In the genomic region with DNA sequence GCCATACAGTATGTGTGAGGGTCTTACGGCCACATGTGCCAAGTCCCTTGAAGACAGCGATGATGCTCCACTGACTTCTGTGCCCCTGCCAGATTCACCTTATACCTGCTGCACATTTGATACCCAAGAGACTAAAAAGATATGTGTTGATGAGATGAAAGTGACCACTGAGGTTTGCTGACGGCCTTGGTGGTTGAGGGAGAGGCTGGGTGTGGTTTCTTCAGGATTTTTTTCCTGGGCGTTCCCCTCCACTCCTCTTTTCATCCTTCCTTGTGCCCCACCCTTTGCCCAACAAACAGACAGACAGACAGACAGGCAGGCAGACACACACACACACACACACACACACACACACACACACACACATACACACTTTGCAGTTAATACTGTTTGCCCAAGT, we compare ENCODE assay signal across 19 mouse cellular contexts. TPM values are rescaled to one million over a fixed set of nuclear protein-coding genes. Genes with fewer than 3 reads are reported as not detected.
DNase-seq lines count a peak whose midpoint lies in the region; ATAC-seq lines count a peak whose summit lies in the region.
"Had no signal": no experiment of that assay in that cellular context is flagged by ENCODE, and none has a peak within 500 bp of the region (broad histone marks: within the 10 kb centered on the region; RNA-seq: fewer than 3 reads in every experiment).

No protein-coding gene starts in this region.

- DNase-seq in CD4-positive, CD25-positive, alpha-beta regulatory T cell, adult 2 months (ENCODE audit: low read depth, low spot score), result peak; percentile 3
- peak; percentile 75 for DNase-seq in CD4-positive helper T cell, adult 2 months (ENCODE audit: low read depth, low spot score)
- DNase-seq in T-cell, adult 2 months (ENCODE audit: low spot score), result peak; percentile 61
- no peak for DNase-seq in heart, adult 18-20 months
- DNase-seq: adrenal gland, postnatal 14 days; B cell, adult 2 months; cerebellum, adult 2 months; cerebellum, postnatal 10 days; forebrain, postnatal 0 days; gastrocnemius, postnatal 14 days; heart, postnatal 10 days; heart, postnatal 4 days; kidney, adult 18-20 months had no signal

- no peak for ATAC-seq in CD4-positive, CD25-positive, alpha-beta regulatory T cell, adult 4 months
- peak; percentile 44; the same call in 1 of the 2 replicates for ATAC-seq in neutrophil, adult 5-6 weeks (ENCODE audit: extremely low read depth, insufficient number of reproducible peaks, low FRiP score, poor library complexity, severe bottlenecking)
- ATAC-seq in granulocyte monocyte progenitor cell, adult 5-6 weeks (replicated peaks; ENCODE audit: poor library complexity, severe bottlenecking), result no peak
- ATAC-seq: forebrain, embryonic 13.5 days; forebrain, postnatal 0 days; hindbrain, postnatal 0 days; intestine, embryonic 15.5 days had no signal

RNA-seq across cellular contexts. Expression of a gene that starts 37.4 kb away (rescaled TPM):
- 10 to 100 TPM; 20.3 to 30.5 TPM for polyA plus RNA-seq in CD4-positive, CD25-positive, alpha-beta regulatory T cell, adult 4 months (2017; shearing (Covaris generic))
- total RNA-seq in neutrophil, adult 5-6 weeks (2017), result 12.8 and 12.9 TPM in 2 replicates
- total RNA-seq in granulocyte monocyte progenitor cell, adult 5-6 weeks (2014; fragmentation: Nextera tagmentation), result 18.4 and 22.0 TPM in 2 replicates
- 19.7 and 29.1 TPM in 2 replicates for total RNA-seq in granulocyte monocyte progenitor cell, adult 5-6 weeks (2017)
- total RNA-seq in heart, adult 18-20 months (2021), result 10 to 100 TPM; 70.1 to 74.3 TPM

Comparison
In these comparisons a context has a peak if more than half of its experiments do, and no peak if none do; other contexts are left out.
1. DNase-seq: peak in CD4-positive, CD25-positive, alpha-beta regulatory T cell, adult 2 months (single experiment), CD4-positive helper T cell, adult 2 months (single experiment) and T-cell, adult 2 months (single experiment); none in heart, adult 18-20 months (0 of 2).